Mouse (Mus musculus) induced T-regulatory cell, adult 2 months (primary cell): ENCODE data around the gene Kpna1.

Experiments used
- DNase-seq: peaks from one replicate; pipeline ENCODE4 v3.0.0-alpha.2; 2012; ENCODE audit warnings: low read depth

Kpna1 gene

DNA sequence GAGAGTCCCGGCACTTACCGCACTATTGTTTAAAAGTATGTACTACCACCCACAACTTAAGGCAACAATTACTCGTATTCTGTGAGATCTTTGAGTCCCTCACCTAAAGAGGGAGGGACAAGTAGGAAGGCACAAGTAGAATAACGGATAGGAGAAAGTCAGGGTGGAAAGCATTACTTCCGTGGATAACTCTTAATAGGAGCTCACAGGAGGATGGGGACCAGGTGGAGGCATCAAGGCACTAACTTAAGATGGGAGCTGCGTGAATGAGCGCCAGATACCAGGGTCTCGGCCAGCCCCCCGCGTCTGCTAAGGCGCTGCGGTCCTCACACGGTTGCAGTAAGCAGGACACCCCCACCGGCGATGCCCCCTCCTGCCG is 92.5 kb downstream of the Kpna1 start:
- no peak for DNase-seq

DNA sequence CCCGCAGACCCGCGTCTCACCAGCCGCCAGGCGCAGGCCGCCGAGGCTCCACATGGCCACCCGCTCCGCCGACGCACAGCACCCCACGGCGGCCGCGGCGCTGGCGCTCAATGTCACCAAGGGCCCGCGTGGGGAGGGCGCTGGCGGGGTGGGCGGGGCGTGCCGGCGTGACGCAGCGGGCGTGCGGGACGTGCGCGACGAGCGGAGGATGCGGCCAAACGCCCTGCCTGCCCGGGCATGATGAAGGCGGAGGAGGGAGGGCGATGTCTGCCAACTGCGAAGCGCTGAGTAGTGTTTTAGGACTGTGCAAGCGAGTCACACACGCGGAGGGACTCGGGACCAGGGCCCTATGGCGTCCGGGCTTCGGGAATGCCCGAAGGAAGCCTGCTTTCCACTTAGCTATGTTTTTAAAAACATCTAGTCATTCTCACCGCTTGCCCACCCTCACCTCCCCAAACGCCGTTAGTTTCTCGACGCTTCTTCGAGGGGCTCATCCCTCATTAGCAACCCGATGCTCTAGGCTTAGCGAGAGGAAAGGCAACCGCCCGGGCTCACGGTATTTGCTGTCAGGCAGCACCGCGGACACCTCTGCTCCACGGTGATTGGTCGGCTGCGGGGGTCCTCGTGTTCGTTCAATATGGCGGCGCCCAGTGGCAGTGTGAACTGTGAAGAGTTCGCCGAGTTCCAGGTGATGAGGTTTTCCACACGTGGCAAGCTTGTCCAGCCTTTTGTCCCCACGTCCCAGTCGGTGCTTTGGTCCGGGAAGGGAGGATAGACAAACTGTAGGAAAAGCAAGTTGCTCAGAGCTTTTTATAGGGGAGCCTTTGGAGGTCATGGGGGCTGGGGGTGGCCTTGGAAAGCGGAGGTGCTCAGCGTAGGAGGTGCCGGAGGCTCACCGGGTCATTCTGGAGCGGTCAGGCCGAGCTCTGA is 93.2 kb downstream of the Kpna1 start, which contains the start of the genes Fam162a and Ccdc58:
Fam162a (minus strand) TSS at position 145 of the 930 bp plus-strand sequence.
Ccdc58 (plus strand) TSS at position 236 of the 930 bp plus-strand sequence.
- peak; percentile 95 for DNase-seq

DNA sequence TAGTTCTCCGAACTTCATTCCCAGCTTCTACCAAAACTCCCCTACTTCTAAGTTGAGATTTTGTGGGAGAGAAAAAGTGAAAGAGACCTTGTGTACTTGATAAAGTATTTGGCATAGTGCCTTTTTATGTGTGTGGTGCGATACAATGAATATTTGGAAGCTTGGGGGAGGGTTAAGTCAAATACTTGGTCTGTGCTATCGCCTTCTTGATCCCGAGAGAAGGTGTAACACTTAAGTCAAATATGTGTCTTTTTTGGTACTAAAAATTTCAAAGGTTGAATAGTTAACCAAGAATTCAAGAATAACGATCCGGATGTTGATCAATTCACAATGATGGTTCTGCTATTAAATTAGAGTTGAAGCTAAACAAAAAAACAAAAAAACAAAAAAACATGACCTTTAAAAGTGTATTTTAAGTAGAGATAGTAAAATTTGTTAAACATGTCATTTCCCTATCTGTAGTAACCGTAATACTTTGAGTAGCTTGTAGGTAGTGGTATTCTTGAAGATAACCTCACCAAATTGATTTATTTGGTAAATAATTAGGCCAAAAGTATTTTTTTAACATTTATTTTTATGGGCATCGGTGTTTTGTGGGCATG is 94.0 kb downstream of the Kpna1 start:
- DNase-seq = no peak

DNA sequence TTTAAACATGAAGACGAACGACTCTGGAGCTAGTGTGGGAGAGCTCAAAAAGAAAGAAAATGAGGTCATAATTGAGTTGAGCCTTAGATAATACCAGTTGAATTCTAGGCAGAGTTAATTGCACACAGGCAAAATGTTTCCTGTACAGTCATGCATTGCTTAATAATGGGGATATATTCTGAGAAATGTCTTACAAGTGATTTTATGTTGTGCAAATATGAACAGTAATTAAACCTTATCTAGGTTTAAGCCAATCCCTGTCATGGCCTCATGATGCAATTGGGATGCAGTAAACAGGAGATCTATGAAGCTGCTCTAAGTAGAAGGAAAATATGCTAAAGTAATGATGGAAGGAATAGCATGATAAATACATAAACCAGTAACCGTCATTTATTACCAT is 96.2 kb downstream of the Kpna1 start:
- DNase-seq = no peak

DNA sequence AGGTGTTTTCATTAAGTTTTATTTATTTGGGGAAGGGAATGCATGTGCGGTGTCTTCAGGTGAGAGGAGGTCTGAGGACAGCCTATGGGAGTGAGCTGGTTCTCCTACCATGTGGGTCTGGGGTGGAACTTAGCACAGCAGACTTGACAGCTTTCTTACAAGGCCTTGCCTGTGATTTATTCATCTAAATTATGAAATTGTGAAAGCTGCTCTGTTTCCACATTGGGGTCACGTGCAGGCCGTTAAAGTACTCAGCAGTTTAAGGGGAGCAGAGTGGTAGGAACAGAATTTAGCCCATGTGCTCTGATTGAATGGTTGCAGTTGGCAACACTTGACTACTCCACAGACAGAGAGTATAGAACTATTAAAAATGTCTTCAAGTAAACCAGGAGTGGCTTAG is 101.4 kb downstream of the Kpna1 start:
- DNase-seq = no peak
